Mouse (Mus musculus) heart, postnatal 0 days (tissue): ENCODE measurements around the gene Pdia2. TPM values are rescaled to one million over a fixed set of nuclear protein-coding genes. Genes with fewer than 3 reads are reported as not detected.

Source experiments
- ATAC-seq: fragments of 200-750 bp; cut with Nextera tagmentation; 2 replicates; pipeline ENCODE4 v1.8.0; 2017; ENCODE audit warnings: low read depth, moderate number of reproducible peaks, moderate library complexity; ENCODE audit not compliant: insufficient read depth
- DNase-seq: peaks from one replicate; pipeline ENCODE4 v3.0.0-alpha.2; 2016; ENCODE audit warnings: low spot score
- H3K27ac ChIP-seq: fragments of 300-500 bp; sonication (generic); 2 replicates; pipeline ENCODE4 v1.5.1; 2014; ENCODE audit warnings: low read depth, mild to moderate bottlenecking
- H3K27me3 ChIP-seq: fragments of 300-500 bp; sonication (generic); 2 replicates; pipeline ENCODE4 v1.6.1; 2014; ENCODE audit warnings: low read length, mixed read lengths; ENCODE audit not compliant: control insufficient read depth, insufficient read depth
- H3K36me3 ChIP-seq: fragments of 300-500 bp; sonication (generic); replicated peaks from 2 replicates; pipeline ENCODE4 v1.6.1; 2014; ENCODE audit warnings: low read length, mixed read lengths; ENCODE audit not compliant: control insufficient read depth, insufficient read depth
- H3K4me1 ChIP-seq: fragments of 300-500 bp; sonication (generic); 2 replicates; pipeline ENCODE4 v1.6.1; 2014; ENCODE audit warnings: antibody characterized with exemption; ENCODE audit not compliant: control insufficient read depth, insufficient read depth
- H3K4me2 ChIP-seq: fragments of 300-500 bp; sonication (generic); 2 replicates; pipeline ENCODE4 v1.6.1; 2014; ENCODE audit warnings: low read depth, mild to moderate bottlenecking, low read length, moderate library complexity
- H3K4me3 ChIP-seq: fragments of 300-500 bp; sonication (generic); 2 replicates; pipeline ENCODE4 v1.5.1; 2014; ENCODE audit warnings: low read depth, low read length
- H3K9ac ChIP-seq: fragments of 300-500 bp; sonication (generic); replicated peaks from 2 replicates; pipeline ENCODE4 v1.6.1; 2014; ENCODE audit warnings: low read depth, low read length, mixed read lengths
- H3K9me3 ChIP-seq: fragments of 300-500 bp; sonication (generic); replicated peaks from 2 replicates; pipeline ENCODE4 v1.6.1; 2016; ENCODE audit warnings: low read length; ENCODE audit not compliant: control insufficient read depth
- CTCF ChIP-seq: IDR thresholded peaks from 2 replicates; pipeline ENCODE4 v1.5.1; 2016; ENCODE audit warnings: antibody characterized with exemption, control low read depth, low read depth
- EP300 ChIP-seq: IDR thresholded peaks from 2 replicates; pipeline ENCODE4 v1.6.1; 2016; ENCODE audit warnings: antibody characterized with exemption, low read depth
- WGBS: fragments of 180-500 bp; shearing (Covaris S2); extraction: QIAGEN DNeasy Blood & Tissue Kit; methylation state at CpG from one replicate; pipeline ENCODE4 v1.1.7; 2014; 5-methylcytosine and 5-hydroxymethylcytosine counted together
- polyA plus RNA-seq: library from polyadenylated mRNA; unstranded; fragments of >200 nt; fragmentation: Nextera tagmentation; extraction: Ambion mirVana; gene quantifications from 2 replicates; pipeline ENCODE4 v1.2.1, GENCODE M21; 2015
- total RNA-seq: library from RNA; depleted of rRNA; stranded (reverse); fragments of >200 nt; gene quantifications from 2 replicates; pipeline ENCODE4 v1.2.3, GENCODE M21; 2014; ENCODE audit warnings: low replicate concordance; rRNA removed

The Pdia2 gene
- total RNA-seq (0.85 TPM in 1 of 2 replicates, not detected in the other), polyA plus RNA-seq (0.10 TPM in 1 of 2 replicates, not detected in the other)

DNA sequence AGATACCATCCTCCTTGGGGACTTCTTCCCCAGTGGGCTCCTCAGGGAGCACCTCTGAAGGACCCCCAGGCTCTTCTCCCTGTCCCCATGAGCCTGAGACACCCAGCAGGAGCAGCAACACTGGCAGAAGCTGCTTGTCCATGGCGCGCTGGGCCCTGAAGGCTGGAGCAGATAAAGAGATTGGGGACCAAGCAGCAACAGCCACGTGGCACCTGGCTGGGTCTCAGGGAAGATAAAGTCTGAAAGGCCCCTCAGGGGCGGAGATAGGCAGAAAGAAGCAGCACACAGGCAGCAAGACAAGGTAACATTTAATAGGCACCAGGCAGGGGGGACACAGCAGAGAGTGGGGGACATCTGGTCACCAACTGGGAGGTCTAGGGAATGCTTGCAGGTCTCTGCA, at the start of gene Pdia2:
TSS of gene Pdia2 (minus strand) at position 196 of the 400 bp plus-strand sequence.
- TF ChIP-seq CTCF, result no peak
- peaks cover 19% of the 10 kb centered on the region for H3K36me3 ChIP-seq
- DNase-seq (no peak), ATAC-seq (no peak)
- peaks cover 41% of the 10 kb centered on the region for H3K27me3 ChIP-seq
- no peaks in the 10 kb centered on the region for H3K9me3 ChIP-seq
- no peak within 1 kb of the TSS for H3K4me3 ChIP-seq
- H3K27ac ChIP-seq, result no peak within 1 kb of the TSS
- no peak within 1 kb of the TSS for H3K4me2 ChIP-seq
- peaks cover 14% of the 10 kb centered on the region for H3K4me1 ChIP-seq
- WGBS, result 44% methylated on average over 4 of the region's 4 CpGs
- no peak within 1 kb of the TSS for H3K9ac ChIP-seq

GRCm38 (mm10) chr17:26244101-26244841, 45.4 kb upstream of the Pdia2 start, which contains the start of gene Fam234a:
TSS of gene Fam234a (minus strand) at chr17:26244242.
- ATAC-seq (peak; percentile 97), DNase-seq (peak; percentile 98)
- WGBS, result 8% methylated on average over 24 of the region's 33 CpGs
- TF ChIP-seq CTCF, result 0 out of 2 replicates have a peak, but pooled peaks have one; percentile 23
- no peak for TF ChIP-seq EP300
- H3K4me1 ChIP-seq, result peaks cover 13% of the 10 kb centered on the region
- no peaks in the 10 kb centered on the region for H3K9me3 ChIP-seq
- no peaks in the 10 kb centered on the region for H3K27me3 ChIP-seq
- H3K9ac ChIP-seq, result peak within 1 kb of the TSS; percentile 39
- peak within 1 kb of the TSS; percentile 85 for H3K27ac ChIP-seq
- no peaks in the 10 kb centered on the region for H3K36me3 ChIP-seq
- peak within 1 kb of the TSS; percentile 58 for H3K4me3 ChIP-seq
- peak within 1 kb of the TSS; percentile 63 for H3K4me2 ChIP-seq

GRCm38 (mm10) chr17:26243471-26244100, 44.7 kb upstream of the Pdia2 start:
- peak overlapping the region; percentile 58 for H3K4me3 ChIP-seq
- H3K4me1 ChIP-seq, result peaks cover 13% of the 10 kb centered on the region
- ATAC-seq (peak; percentile 73), DNase-seq (peak; percentile 64)
- peak overlapping the region; percentile 39 for H3K9ac ChIP-seq
- TF ChIP-seq CTCF (peak; percentile 41), EP300 (no peak)
- no peaks in the 10 kb centered on the region for H3K27me3 ChIP-seq
- H3K4me2 ChIP-seq, result peak overlapping the region; percentile 63
- no peaks in the 10 kb centered on the region for H3K36me3 ChIP-seq
- no peaks in the 10 kb centered on the region for H3K9me3 ChIP-seq
- under 1% methylated on average over 32 of the region's 32 CpGs for WGBS
- H3K27ac ChIP-seq, result peak overlapping the region; percentile 81

DNA sequence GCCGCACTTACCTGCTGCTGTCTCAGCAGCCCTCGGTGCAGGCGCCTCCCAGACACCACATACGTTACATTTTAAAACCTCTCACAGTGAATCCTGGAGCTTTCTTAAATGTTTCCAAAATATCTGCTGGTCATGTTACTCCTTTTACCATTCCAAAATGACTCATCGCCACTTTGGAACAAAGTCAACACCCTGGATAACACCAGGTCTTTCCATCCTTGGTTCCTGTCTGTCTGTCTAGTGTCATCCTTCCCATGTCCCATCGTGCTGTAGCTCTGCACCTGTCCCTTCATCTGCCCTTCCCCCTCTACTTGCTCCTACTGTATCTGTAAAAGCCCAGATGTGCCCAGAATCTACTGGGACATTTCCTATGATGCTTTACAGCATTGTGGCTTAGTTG, 42.1 kb upstream of the Pdia2 start:
- Histone ChIP-seq H3K36me3 (no peaks in the 10 kb centered on the region), H3K4me2 (no peak overlapping the region), H3K27me3 (no peaks in the 10 kb centered on the region), H3K9ac (no peak overlapping the region), H3K27ac (no peak overlapping the region), H3K4me3 (no peak overlapping the region), H3K4me1 (peaks cover 13% of the 10 kb centered on the region), H3K9me3 (no peaks in the 10 kb centered on the region)
- 67% methylated on average over 6 of the region's 6 CpGs for WGBS
- TF ChIP-seq CTCF, result no peak
- no peak for TF ChIP-seq EP300
- ATAC-seq (no peak), DNase-seq (no peak)

GRCm38 (mm10) chr17:26240120-26240790, 41.4 kb upstream of the Pdia2 start:
- DNase-seq, result no peak
- no peak overlapping the region for H3K4me3 ChIP-seq
- H3K27me3 ChIP-seq, result no peaks in the 10 kb centered on the region
- H3K9me3 ChIP-seq, result no peaks in the 10 kb centered on the region
- H3K27ac ChIP-seq, result no peak overlapping the region
- H3K36me3 ChIP-seq, result no peaks in the 10 kb centered on the region
- no peak overlapping the region for H3K9ac ChIP-seq
- TF ChIP-seq EP300, result no peak
- no peak for TF ChIP-seq CTCF
- H3K4me1 ChIP-seq, result peaks cover 13% of the 10 kb centered on the region
- ATAC-seq, result no peak
- H3K4me2 ChIP-seq, result no peak overlapping the region
- 57% methylated on average over 6 of the region's 6 CpGs for WGBS
